Mouse (Mus musculus) myocyte (in vitro differentiated cells): ENCODE results near the gene Pax5. TPM values are rescaled to one million over a fixed set of nuclear protein-coding genes. Genes with fewer than 3 reads are reported as not detected.

ENCODE experiments used
- H3K27me3 ChIP-seq: one replicate; pipeline ENCODE4 v1.6.1; 2011; ENCODE audit not compliant: control insufficient read depth, insufficient read depth, insufficient read length
- H3K36me3 ChIP-seq: one replicate; pipeline ENCODE4 v1.6.1; 2011; ENCODE audit not compliant: control insufficient read depth, insufficient read depth
- H3K4me2 ChIP-seq: one replicate; pipeline ENCODE4 v1.6.1; 2011; ENCODE audit warnings: low read depth, control low read depth
- H3K4me3 ChIP-seq: one replicate; pipeline ENCODE4 v1.5.1; 2011; ENCODE audit warnings: mild to moderate bottlenecking, control low read depth, moderate library complexity
- H3K79me2 ChIP-seq: one replicate; pipeline ENCODE4 v1.6.1; 2011; ENCODE audit not compliant: control insufficient read depth, insufficient read depth
- H3ac ChIP-seq: one replicate; pipeline ENCODE4 v1.6.1; 2011; ENCODE audit not compliant: control insufficient read depth, insufficient read length
- CEBPB ChIP-seq: IDR thresholded peaks from 2 replicates; pipeline ENCODE4 v1.6.1; 2011; ENCODE audit warnings: mild to moderate bottlenecking, moderate library complexity; ENCODE audit not compliant: poor library complexity, insufficient read depth, severe bottlenecking
- E2F4 ChIP-seq: IDR thresholded peaks from one replicate; pipeline ENCODE4 v1.6.1; 2011; ENCODE audit warnings: mild to moderate bottlenecking, control low read depth, moderate library complexity; ENCODE audit not compliant: insufficient read depth
- MAX ChIP-seq: IDR thresholded peaks from one replicate; pipeline ENCODE4 v1.6.1; 2011; ENCODE audit warnings: low read depth, mild to moderate bottlenecking, control low read depth
- MYOD1 ChIP-seq, 3 experiments: IDR thresholded peaks; one replicate each; pipeline ENCODE4 v1.6.1; 2011; ENCODE audit warnings: control low read depth in 2 of 3, low read depth in 2 of 3, mild to moderate bottlenecking in 2 of 3, moderate library complexity in 1 of 3; ENCODE audit not compliant: insufficient read length in 2 of 3, control insufficient read depth in 1 of 3
- MYOG ChIP-seq, 3 experiments: IDR thresholded peaks; one replicate each; pipeline ENCODE4 v1.6.1; 2011; ENCODE audit warnings: control low read depth in 2 of 3, low read depth in 2 of 3, mild to moderate bottlenecking in 2 of 3; ENCODE audit not compliant: insufficient read length in 2 of 3, control insufficient read depth in 1 of 3, insufficient read depth in 1 of 3
- POLR2A ChIP-seq: IDR thresholded peaks from one replicate; pipeline ENCODE4 v1.6.1; 2011; ENCODE audit warnings: low read depth, mild to moderate bottlenecking, control low read depth, moderate library complexity; ENCODE audit not compliant: insufficient read length
- POLR2AphosphoS2 ChIP-seq: IDR thresholded peaks from one replicate; pipeline ENCODE4 v1.6.1; 2011; ENCODE audit warnings: low read depth, control low read depth; ENCODE audit not compliant: insufficient read length
- REST ChIP-seq: IDR thresholded peaks from one replicate; pipeline ENCODE4 v1.6.1; 2011; ENCODE audit warnings: mild to moderate bottlenecking, control low read depth, moderate library complexity; ENCODE audit not compliant: insufficient read depth, insufficient read length
- SRF ChIP-seq: IDR thresholded peaks from one replicate; pipeline ENCODE4 v1.6.1; 2011; ENCODE audit warnings: low read depth; ENCODE audit not compliant: control insufficient read depth, insufficient read length
- TCF12 ChIP-seq: IDR thresholded peaks from one replicate; pipeline ENCODE4 v1.6.1; 2011; ENCODE audit warnings: mild to moderate bottlenecking, control low read depth; ENCODE audit not compliant: poor library complexity, insufficient read depth, severe bottlenecking
- TCF3 ChIP-seq: IDR thresholded peaks from one replicate; pipeline ENCODE4 v1.6.1; 2011; ENCODE audit warnings: low read depth, control low read depth; ENCODE audit not compliant: insufficient read length
- USF1 ChIP-seq: IDR thresholded peaks from one replicate; pipeline ENCODE4 v1.6.1; 2011; ENCODE audit warnings: low read depth, mild to moderate bottlenecking, control low read depth, moderate library complexity
- polyA plus RNA-seq: library from polyadenylated mRNA; unstranded; fragments of >200 nt; fragmentation: generic; extraction: Trizol; gene quantifications from one replicate; pipeline ENCODE4 v1.2.1, GENCODE M21; 2012; ENCODE audit warnings: missing spikeins

The Pax5 gene
- polyA plus RNA-seq, 1 experiment = 0.01 TPM

GRCm38 (mm10) chr4:44605453-44605852 is 104.8 kb downstream of the Pax5 start:
- Histone ChIP-seq H3K4me2 (no peak overlapping the region), H3K4me3 (no peak overlapping the region), H3ac (no peak overlapping the region), H3K27me3 (peaks cover 26% of the 10 kb centered on the region), H3K36me3 (no peaks in the 10 kb centered on the region), H3K79me2 (no peaks in the 10 kb centered on the region)
- TF ChIP-seq E2F4 (no peak), MYOD1 (IDR thresholded peaks at IDR 0.05; ENCODE audit: control insufficient read depth in 1 of 3, insufficient read length in 2 of 3, low read depth in 2 of 3) (no peak), MYOG (IDR thresholded peaks at IDR 0.05; ENCODE audit: control insufficient read depth in 1 of 3, insufficient read depth in 1 of 3, insufficient read length in 2 of 3, low read depth in 2 of 3) (no peak), USF1 (no peak), REST (no peak), TCF3 (no peak), POLR2A (no peak)

GRCm38 (mm10) chr4:44602257-44602801 is 108.0 kb downstream of the Pax5 start:
- Histone ChIP-seq H3K36me3 (no peaks in the 10 kb centered on the region), H3K4me2 (no peak overlapping the region), H3ac (no peak overlapping the region), H3K27me3 (peaks cover 39% of the 10 kb centered on the region), H3K79me2 (no peaks in the 10 kb centered on the region), H3K4me3 (no peak overlapping the region)
- TF ChIP-seq USF1 (no peak), CEBPB (no peak), POLR2A (no peak), TCF3 (no peak), TCF12 (no peak), MYOD1 (IDR thresholded peaks at IDR 0.05; ENCODE audit: control insufficient read depth in 1 of 3, insufficient read length in 2 of 3, low read depth in 2 of 3) (no peak), REST (no peak), SRF (no peak), E2F4 (no peak), POLR2AphosphoS2 (no peak), MYOG (IDR thresholded peaks at IDR 0.05; ENCODE audit: control insufficient read depth in 1 of 3, insufficient read depth in 1 of 3, insufficient read length in 2 of 3, low read depth in 2 of 3) (no peak), MAX (no peak)

GRCm38 (mm10) chr4:44601370-44601769 is 108.9 kb downstream of the Pax5 start:
- no peak for TF ChIP-seq MAX
- H3K27me3 ChIP-seq = peaks cover 39% of the 10 kb centered on the region
- no peak overlapping the region for H3K4me3 ChIP-seq
- no peak overlapping the region for H3K4me2 ChIP-seq
- no peak overlapping the region for H3ac ChIP-seq
- no peaks in the 10 kb centered on the region for H3K79me2 ChIP-seq
- H3K36me3 ChIP-seq = no peaks in the 10 kb centered on the region

- no peak for TF ChIP-seq POLR2A
- Histone ChIP-seq H3K79me2 (no peaks in the 10 kb centered on the region), H3K27me3 (peaks cover 39% of the 10 kb centered on the region), H3K4me3 (no peak overlapping the region), H3K36me3 (no peaks in the 10 kb centered on the region), H3ac (no peak overlapping the region), H3K4me2 (no peak overlapping the region)
Observed at GRCm38 (mm10) chr4:44600875-44601274, 109.4 kb downstream of the Pax5 start.

- H3K36me3 ChIP-seq = no peaks in the 10 kb centered on the region
- H3K79me2 ChIP-seq = no peaks in the 10 kb centered on the region
- TF ChIP-seq MYOG (IDR thresholded peaks at IDR 0.05; ENCODE audit: control insufficient read depth in 1 of 3, insufficient read depth in 1 of 3, insufficient read length in 2 of 3, low read depth in 2 of 3) = no peak
- no peak overlapping the region for H3K4me2 ChIP-seq
- H3K27me3 ChIP-seq = peaks cover 35% of the 10 kb centered on the region
- H3K4me3 ChIP-seq = no peak overlapping the region
- no peak overlapping the region for H3ac ChIP-seq
Observed at GRCm38 (mm10) chr4:44597965-44598364, 112.3 kb downstream of the Pax5 start.

GRCm38 (mm10) chr4:44593091-44593490 is 117.2 kb downstream of the Pax5 start:
- H3K4me3 ChIP-seq = no peak overlapping the region
- no peak overlapping the region for H3ac ChIP-seq
- peaks cover 6% of the 10 kb centered on the region for H3K27me3 ChIP-seq
- TF ChIP-seq USF1 (no peak), POLR2A (no peak), TCF3 (no peak), SRF (no peak), MYOD1 (IDR thresholded peaks at IDR 0.05; ENCODE audit: control insufficient read depth in 1 of 3, insufficient read length in 2 of 3, low read depth in 2 of 3) (no peak), TCF12 (no peak), REST (no peak), POLR2AphosphoS2 (no peak), MYOG (IDR thresholded peaks at IDR 0.05; ENCODE audit: control insufficient read depth in 1 of 3, insufficient read depth in 1 of 3, insufficient read length in 2 of 3, low read depth in 2 of 3) (no peak), CEBPB (no peak), E2F4 (no peak), MAX (no peak)
- H3K36me3 ChIP-seq = no peaks in the 10 kb centered on the region
- H3K4me2 ChIP-seq = no peak overlapping the region
- no peaks in the 10 kb centered on the region for H3K79me2 ChIP-seq
